In genomic region chr10:108445606-108446005, GRCm38 (mm10) we compare ENCODE assay signal across 8 mouse cellular contexts.
DNase-seq lines count a peak whose midpoint lies in the region; ATAC-seq and TF ChIP-seq lines count a peak whose summit lies in the region.

No protein-coding gene starts in this region.

- no peaks in the 10 kb centered on the region for H3K9me3 ChIP-seq in forebrain, postnatal 0 days (ENCODE audit: low read length)
- no peaks in the 10 kb centered on the region for H3K9me3 ChIP-seq in forebrain, embryonic 11.5 days (ENCODE audit: control insufficient read depth, low read length)
- no peaks in the 10 kb centered on the region for H3K9me3 ChIP-seq in heart, postnatal 0 days (replicated peaks; ENCODE audit: control insufficient read depth, low read length)

- no peaks in the 10 kb centered on the region for H3K36me3 ChIP-seq in forebrain, postnatal 0 days (ENCODE audit: insufficient read depth)
- H3K36me3 ChIP-seq in forebrain, embryonic 11.5 days (ENCODE audit: control insufficient read depth, insufficient read depth, low read length) = no peaks in the 10 kb centered on the region
- no peaks in the 10 kb centered on the region for H3K36me3 ChIP-seq in heart, postnatal 0 days (replicated peaks; ENCODE audit: control insufficient read depth, insufficient read depth, low read length)

- TF ChIP-seq CTCF in forebrain, postnatal 0 days (IDR thresholded peaks at IDR 0.05; ENCODE audit: low read depth) = no peak
- TF ChIP-seq CTCF in lung, adult 2 months (IDR thresholded peaks at IDR 0.05; ENCODE audit: insufficient read depth, low read length) = no peak
- no peak for TF ChIP-seq CTCF in heart, postnatal 0 days (IDR thresholded peaks at IDR 0.05; ENCODE audit: low read depth)

- 77% methylated on average over 10 of the region's 10 CpGs for WGBS in forebrain, postnatal 0 days
- 80% methylated on average over 10 of the region's 10 CpGs for WGBS in forebrain, embryonic 11.5 days
- WGBS in lung, adult 2 months = 22% methylated on average over 10 of the region's 10 CpGs
- 22% methylated on average over 10 of the region's 10 CpGs for WGBS in heart, postnatal 0 days

- no peak overlapping the region for H3K27ac ChIP-seq in forebrain, postnatal 0 days (ENCODE audit: low read depth, low read length)
- no peak overlapping the region for H3K27ac ChIP-seq in forebrain, embryonic 11.5 days (ENCODE audit: low read depth, low read length)
- H3K27ac ChIP-seq in heart, postnatal 0 days (ENCODE audit: low read depth) = peak overlapping the region; percentile 67

- TF ChIP-seq POLR2A in lung, adult 2 months (IDR thresholded peaks at IDR 0.05; ENCODE audit: borderline replicate concordance, extremely low read depth, low read depth, low read length) = no peak

- H3K9ac ChIP-seq in forebrain, postnatal 0 days = no peak overlapping the region
- H3K9ac ChIP-seq in forebrain, embryonic 11.5 days (ENCODE audit: low read length) = no peak overlapping the region
- H3K9ac ChIP-seq in heart, postnatal 0 days (replicated peaks; ENCODE audit: low read depth, low read length) = peak overlapping the region; percentile 6; the same call in 1 of the 2 replicates

- no peak for ATAC-seq in forebrain, postnatal 0 days
- no peak for ATAC-seq in forebrain, embryonic 11.5 days (replicated peaks; ENCODE audit: low FRiP score)
- ATAC-seq in heart, postnatal 0 days (ENCODE audit: insufficient read depth, low read depth) = peak; percentile 47

- H3K4me3 ChIP-seq in forebrain, postnatal 0 days (ENCODE audit: low read depth, low read length) = no peak overlapping the region
- H3K4me3 ChIP-seq in forebrain, embryonic 11.5 days (ENCODE audit: low read depth, low read length) = no peak overlapping the region
- peak overlapping the region; percentile 21 for H3K4me3 ChIP-seq in lung, adult 2 months (replicated peaks; ENCODE audit: extremely low read depth, low read depth, low read length)
- peak overlapping the region; percentile 48 for H3K4me3 ChIP-seq in heart, postnatal 0 days (ENCODE audit: low read depth, low read length)

- H3K27me3 ChIP-seq in forebrain, postnatal 0 days (ENCODE audit: insufficient read depth, low read length) = no peaks in the 10 kb centered on the region
- no peaks in the 10 kb centered on the region for H3K27me3 ChIP-seq in forebrain, embryonic 11.5 days (ENCODE audit: control insufficient read depth, insufficient read depth, low read length)
- no peaks in the 10 kb centered on the region for H3K27me3 ChIP-seq in heart, postnatal 0 days (ENCODE audit: control insufficient read depth, insufficient read depth, low read length)

- peak overlapping the region; percentile 53; the same call in 1 of the 2 replicates for H3K4me2 ChIP-seq in forebrain, postnatal 0 days (ENCODE audit: low read depth)
- H3K4me2 ChIP-seq in forebrain, embryonic 11.5 days (ENCODE audit: low read depth, low read length, severe bottlenecking) = no peak overlapping the region
- peak overlapping the region; percentile 70 for H3K4me2 ChIP-seq in heart, postnatal 0 days (ENCODE audit: low read depth, low read length)

- no peak for DNase-seq in forebrain, postnatal 0 days
- DNase-seq in forebrain, embryonic 11.5 days (ENCODE audit: low spot score) = no peak
- DNase-seq in lung, adult 2 months = peak; percentile 50
- DNase-seq in lung, postnatal 36 days = no peak
- DNase-seq in heart, postnatal 0 days (ENCODE audit: low spot score) = peak; percentile 31
- DNase-seq in lung, postnatal 25 days (ENCODE audit: low spot score) = peak; percentile 63
- DNase-seq in left cerebral cortex, postnatal 14 days (ENCODE audit: low spot score in 2 of 2) = no peak
- DNase-seq in frontal cortex, adult 2 months (ENCODE audit: extremely low spot score in 1 of 2, low spot score in 1 of 2) = no peak

- H3K4me1 ChIP-seq in forebrain, postnatal 0 days (ENCODE audit: insufficient read depth) = no peaks in the 10 kb centered on the region
- peaks cover 2% of the 10 kb centered on the region; the same call in 1 of the 2 replicates for H3K4me1 ChIP-seq in forebrain, embryonic 11.5 days (replicated peaks; ENCODE audit: control insufficient read depth, insufficient read depth, low read length)
- peaks cover 15% of the 10 kb centered on the region for H3K4me1 ChIP-seq in lung, adult 2 months (ENCODE audit: control insufficient read depth, insufficient read depth, low read length)
- H3K4me1 ChIP-seq in heart, postnatal 0 days (ENCODE audit: control insufficient read depth, insufficient read depth) = peaks cover 17% of the 10 kb centered on the region

- intact Hi-C loops in left cerebral cortex, postnatal 14 days (cut with DNase I) = no loop called here

- TF ChIP-seq EP300 in heart, postnatal 0 days (IDR thresholded peaks at IDR 0.05; ENCODE audit: low read depth) = no peak

Comparison
In these comparisons a context has a peak if more than half of its experiments do, and no peak if none do; other contexts are left out.
1. DNase-seq: peak in lung, adult 2 months (single experiment), heart, postnatal 0 days (single experiment) and lung, postnatal 25 days (single experiment); none in forebrain, postnatal 0 days (single experiment), forebrain, embryonic 11.5 days (single experiment), lung, postnatal 36 days (single experiment), left cerebral cortex, postnatal 14 days (0 of 2) and frontal cortex, adult 2 months (0 of 2).
2. H3K4me3 ChIP-seq: peak in lung, adult 2 months (single experiment) and heart, postnatal 0 days (single experiment); none in forebrain, postnatal 0 days (single experiment) and forebrain, embryonic 11.5 days (single experiment).